Mouse (Mus musculus): ENCODE data around the gene Mtmr12. TPM values are rescaled to one million over a fixed set of nuclear protein-coding genes. Genes with fewer than 3 reads are reported as not detected.
A peak's percentile ranks its signal among the peaks of the same experiment; 100 is the strongest.

The Mtmr12 gene
- total RNA-seq, 2 experiments from 2014 or later, result 3.5 to 5.6 TPM

- Histone ChIP-seq H3K27ac (no peak overlapping the region), H3K4me3 (no peak overlapping the region)
- TF ChIP-seq CTCF (IDR thresholded peaks at IDR 0.05), result peak; percentile 37; the same call in 1 of the 2 replicates
- intact Hi-C loops (cut with DNase I), result no loop called here
- no peak for DNase-seq
Measured at GRCm38 (mm10) chr15:12274053-12274769, 69.4 kb downstream of the Mtmr12 start.

DNA sequence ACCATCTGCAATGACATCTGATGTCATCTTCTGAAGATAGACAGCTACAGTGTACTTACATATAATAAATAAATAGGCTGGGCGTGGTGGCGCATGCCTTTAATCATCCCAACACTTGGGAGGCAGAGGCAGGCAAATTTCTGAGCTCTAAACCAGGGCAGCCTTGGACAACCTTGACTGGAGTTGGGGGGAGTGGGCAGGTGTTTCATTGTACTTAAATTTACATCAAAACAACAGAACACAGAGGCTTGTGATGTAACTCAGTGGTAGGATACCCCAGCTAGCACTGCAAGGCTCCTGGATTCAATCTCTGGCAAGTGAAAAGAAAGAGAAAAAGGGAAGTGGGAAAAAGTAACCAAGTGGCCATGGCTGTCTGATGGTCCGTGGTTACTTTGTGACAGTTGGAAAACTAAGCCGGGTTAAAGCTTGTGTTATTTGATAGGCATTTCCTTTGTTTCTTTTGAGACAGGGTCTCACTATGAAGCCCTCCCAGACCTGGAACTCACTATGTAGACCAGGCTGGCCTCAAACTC is 70.3 kb downstream of the Mtmr12 start:
- no peak for DNase-seq
- H3K27ac ChIP-seq, result no peak overlapping the region
- intact Hi-C loops (cut with DNase I), result no loop called here

DNA sequence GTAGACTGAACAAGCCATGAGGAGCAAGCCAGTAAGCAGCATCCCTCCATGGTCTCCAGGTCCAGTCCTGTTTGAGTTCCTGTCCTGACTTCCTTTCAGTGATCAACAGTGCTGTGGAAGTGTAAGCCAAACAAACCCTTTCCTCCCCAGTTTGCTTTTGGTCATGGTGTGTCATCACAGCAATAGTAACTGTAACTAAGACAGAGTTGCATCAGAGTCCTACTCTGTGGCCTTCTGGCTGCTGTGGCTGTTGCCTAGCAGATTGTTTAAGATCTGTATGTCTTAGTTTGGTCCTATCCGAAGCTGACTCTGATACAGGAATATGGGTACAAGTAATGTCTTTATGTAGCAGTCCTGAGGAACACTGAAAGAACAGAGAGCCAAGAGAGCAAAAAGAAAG is 75.0 kb downstream of the Mtmr12 start:
- TF ChIP-seq CTCF (IDR thresholded peaks at IDR 0.05), result no peak
- no peak for DNase-seq
- Histone ChIP-seq H3K27ac (no peak overlapping the region), H3K4me3 (no peak overlapping the region)
- intact Hi-C loops (cut with DNase I), result no loop called here

More for the DNA sequence above, 70.3 kb downstream of the Mtmr12 start:
- H3K4me3 ChIP-seq, result no peak overlapping the region
- TF ChIP-seq CTCF (IDR thresholded peaks at IDR 0.05), result no peak

GRCm38 (mm10) chr15:12284794-12285534 is 80.1 kb downstream of the Mtmr12 start:
- no peak for DNase-seq
- intact Hi-C loops (cut with DNase I), result no loop called here
- Histone ChIP-seq H3K4me3 (no peak overlapping the region), H3K27ac (peak overlapping the region; percentile 24; the same call in 1 of the 2 replicates)
- no peak for TF ChIP-seq CTCF (IDR thresholded peaks at IDR 0.05)

GRCm38 (mm10) chr15:12285535-12285809 is 80.6 kb downstream of the Mtmr12 start:
- no peak for TF ChIP-seq CTCF (IDR thresholded peaks at IDR 0.05)
- DNase-seq, result no peak
- no peak overlapping the region for H3K4me3 ChIP-seq
- H3K27ac ChIP-seq, result no peak overlapping the region
- intact Hi-C loops (cut with DNase I), result no loop called here

DNA sequence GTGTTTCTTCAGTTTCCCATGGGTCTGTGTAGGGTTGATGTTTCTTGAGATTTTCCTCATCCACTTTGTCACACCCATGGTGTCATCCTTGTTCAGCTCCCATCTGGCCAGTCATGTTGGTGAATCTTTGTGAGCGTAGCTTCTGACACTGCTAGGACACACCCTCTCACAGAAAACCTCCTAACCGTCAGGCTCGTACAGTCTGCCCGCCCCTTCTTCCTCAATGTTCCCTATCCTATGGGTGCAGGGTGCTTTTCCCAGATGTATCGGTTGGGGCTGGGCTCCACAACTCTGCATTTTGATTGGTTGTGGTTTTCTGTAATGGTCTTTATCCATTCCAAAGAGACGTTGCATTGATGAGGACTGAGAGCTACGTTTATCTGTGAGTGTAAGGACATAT is 85.5 kb downstream of the Mtmr12 start:
- Histone ChIP-seq H3K27ac (no peak overlapping the region), H3K4me3 (no peak overlapping the region)
- DNase-seq, result no peak
- intact Hi-C loops (cut with DNase I), result no loop called here
- TF ChIP-seq CTCF (IDR thresholded peaks at IDR 0.05), result no peak

DNA sequence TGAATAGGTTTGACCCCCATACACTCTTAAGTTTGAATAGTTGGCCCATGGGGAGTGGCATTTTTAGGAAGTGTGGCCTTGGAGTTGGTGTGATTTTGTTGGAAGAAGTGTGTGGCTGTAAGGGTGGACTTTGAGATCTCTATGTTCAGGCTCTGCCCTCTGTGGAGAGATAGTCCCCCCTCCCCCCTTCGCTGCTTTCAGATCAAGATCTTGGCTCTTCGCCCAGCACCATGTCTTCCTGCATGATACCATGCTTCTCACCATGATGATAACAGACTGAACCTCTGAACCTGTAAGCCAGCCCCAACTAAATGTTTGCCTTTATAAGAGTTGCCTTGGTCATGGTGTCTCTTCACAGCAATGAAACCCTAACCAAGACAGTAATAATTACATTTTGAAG is 86.9 kb downstream of the Mtmr12 start:
- no peak for TF ChIP-seq CTCF (IDR thresholded peaks at IDR 0.05)
- no peak for DNase-seq
- intact Hi-C loops (cut with DNase I), result no loop called here

DNA sequence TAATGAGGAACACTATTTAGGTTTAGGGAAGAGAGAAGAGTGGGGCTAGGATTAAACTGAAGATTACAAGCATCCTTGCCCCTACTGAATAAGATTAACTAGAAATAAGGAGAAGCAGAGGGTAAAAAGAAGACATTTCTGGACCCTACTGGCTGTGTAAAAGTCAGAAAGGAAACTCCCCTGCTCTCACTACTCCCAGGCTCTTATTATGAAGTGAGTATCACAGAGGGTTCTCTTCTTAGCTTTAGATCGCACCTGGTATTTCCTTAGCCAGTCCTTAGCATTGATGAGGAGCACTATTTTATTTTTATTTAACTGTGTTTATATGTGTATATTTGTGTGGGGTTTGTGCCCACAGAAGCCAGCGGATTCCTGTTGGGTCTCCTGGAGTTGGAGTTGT is 91.4 kb downstream of the Mtmr12 start:
- no peak for TF ChIP-seq CTCF (IDR thresholded peaks at IDR 0.05)
- Histone ChIP-seq H3K27ac (no peak overlapping the region), H3K4me3 (no peak overlapping the region)
- no peak for DNase-seq
- intact Hi-C loops (cut with DNase I), result no loop called here

More for the DNA sequence above, 86.9 kb downstream of the Mtmr12 start:
- Histone ChIP-seq H3K4me3 (no peak overlapping the region), H3K27ac (no peak overlapping the region)

GRCm38 (mm10) chr15:12298231-12298737 is 93.5 kb downstream of the Mtmr12 start:
- H3K4me3 ChIP-seq, result no peak overlapping the region
- no peak overlapping the region for H3K27ac ChIP-seq
- intact Hi-C loops (cut with DNase I), result no loop called here
- DNase-seq, result no peak
- no peak for TF ChIP-seq CTCF (IDR thresholded peaks at IDR 0.05)

DNA sequence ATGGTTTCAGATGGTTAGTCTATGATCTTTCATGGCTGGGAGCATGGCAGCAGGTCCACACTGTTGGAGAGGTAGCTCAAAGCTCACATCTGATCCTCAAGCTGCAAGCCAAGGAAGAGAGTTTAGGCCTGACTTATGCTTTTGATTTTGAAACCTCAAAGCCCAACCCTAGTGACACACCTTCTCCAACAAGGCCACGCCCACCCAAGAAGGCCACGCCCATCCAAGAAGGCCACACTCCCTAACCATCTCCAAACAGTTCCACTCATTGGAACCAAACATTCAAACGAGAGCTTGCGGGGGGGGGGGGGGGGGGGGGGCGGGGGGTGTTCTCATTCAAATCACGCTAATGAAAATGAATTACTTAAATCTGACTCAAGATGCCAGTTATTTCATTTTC is 96.9 kb downstream of the Mtmr12 start:
- DNase-seq, result no peak
- Histone ChIP-seq H3K4me3 (no peak overlapping the region), H3K27ac (no peak overlapping the region)
- intact Hi-C loops (cut with DNase I), result no loop called here
- no peak for TF ChIP-seq CTCF (IDR thresholded peaks at IDR 0.05)

DNA sequence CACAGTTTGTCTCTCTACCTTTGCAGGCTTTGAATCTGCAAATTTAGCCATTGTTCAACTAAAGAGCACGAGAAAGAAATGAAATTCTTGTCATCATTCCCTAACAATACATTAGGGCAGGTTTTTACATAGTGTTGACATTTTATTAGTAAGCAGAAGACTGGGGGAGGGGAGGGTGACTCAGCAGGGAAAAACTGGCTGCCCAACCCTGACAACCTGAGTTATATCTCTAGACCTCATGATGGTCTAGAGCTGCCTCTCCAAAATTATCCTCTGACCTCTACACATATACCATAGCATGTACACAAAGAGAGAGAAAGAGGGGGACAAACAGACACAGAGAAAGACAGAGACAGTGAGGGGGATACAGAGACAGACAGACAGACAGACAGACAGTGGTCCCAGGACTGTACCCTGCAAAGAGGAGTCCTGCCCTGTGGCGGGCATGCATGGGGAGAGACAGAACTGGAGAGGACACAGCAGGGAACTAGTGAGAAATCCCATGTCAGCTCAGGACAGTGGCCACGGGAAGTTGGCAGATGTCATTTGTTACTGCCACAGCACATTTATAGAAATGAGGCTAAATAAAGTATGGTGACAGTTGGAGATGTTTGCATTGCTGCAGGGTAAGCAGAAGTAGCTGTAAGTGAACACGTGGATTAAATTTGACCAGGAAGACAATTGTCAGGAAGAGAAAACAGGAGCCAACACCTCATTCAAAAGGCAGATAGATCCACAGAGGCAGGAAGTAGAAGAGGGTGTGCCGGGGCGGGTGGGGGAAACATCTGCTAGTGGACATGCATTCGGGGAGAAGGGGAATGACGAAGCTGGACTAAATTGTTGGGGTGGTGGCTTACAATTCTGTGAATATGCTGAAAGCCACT is 101.6 kb downstream of the Mtmr12 start:
- intact Hi-C loops (cut with DNase I), result no loop called here
- DNase-seq, result peak; percentile 44
- TF ChIP-seq CTCF (IDR thresholded peaks at IDR 0.05), result no peak
- Histone ChIP-seq H3K27ac (peak overlapping the region; percentile 72), H3K4me3 (peak overlapping the region; percentile 32)

- H3K27ac ChIP-seq, result peak overlapping the region; percentile 72
- intact Hi-C loops (cut with DNase I), result no loop called here
- TF ChIP-seq CTCF (IDR thresholded peaks at IDR 0.05), result no peak
Measured at GRCm38 (mm10) chr15:12307114-12307513, 102.3 kb downstream of the Mtmr12 start.

More at GRCm38 (mm10) chr15:12307114-12307513, 102.3 kb downstream of the Mtmr12 start:
- DNase-seq, result no peak
- no peak overlapping the region for H3K4me3 ChIP-seq
